Mouse (Mus musculus): ENCODE measurements at regions not wholly inside any gene's neighbourhood (a gene's known extent, or its start where the extent isn't known, plus 50 kb on each side); places are given as distances from the start of the nearest gene placed in this dataset.

- H3K9ac ChIP-seq (replicated peaks; ENCODE audit: low read length) = peak overlapping the region; percentile 19
- peak; percentile 56 for DNase-seq (ENCODE audit: low spot score)
- no peaks in the 10 kb centered on the region for H3K36me3 ChIP-seq (replicated peaks; ENCODE audit: control insufficient read depth, insufficient read depth, low read depth, low read length)
- no peaks in the 10 kb centered on the region for H3K27me3 ChIP-seq (ENCODE audit: control insufficient read depth, insufficient read depth, low read length)
- no peaks in the 10 kb centered on the region for H3K9me3 ChIP-seq (replicated peaks; ENCODE audit: control insufficient read depth, low read length)
- WGBS = 35% methylated on average over 18 of the region's 18 CpGs
- peaks cover 8% of the 10 kb centered on the region for H3K4me1 ChIP-seq (ENCODE audit: control insufficient read depth, insufficient read depth, low read length)
- peak overlapping the region; percentile 58; the same call in 1 of the 2 replicates for H3K27ac ChIP-seq (replicated peaks; ENCODE audit: low read depth, low read length)
- no peak overlapping the region for H3K4me3 ChIP-seq (ENCODE audit: low read depth, low read length)
- peak; percentile 74 for ATAC-seq (replicated peaks; ENCODE audit: insufficient number of reproducible peaks, low FRiP score, low TSS enrichment, low read depth)
- H3K4me2 ChIP-seq (ENCODE audit: low read depth, low read length) = no peak overlapping the region
These were observed 122.4 kb upstream of the Arhgap5 start for GRCm38 (mm10) chr12:52381161-52381967.

DNA sequence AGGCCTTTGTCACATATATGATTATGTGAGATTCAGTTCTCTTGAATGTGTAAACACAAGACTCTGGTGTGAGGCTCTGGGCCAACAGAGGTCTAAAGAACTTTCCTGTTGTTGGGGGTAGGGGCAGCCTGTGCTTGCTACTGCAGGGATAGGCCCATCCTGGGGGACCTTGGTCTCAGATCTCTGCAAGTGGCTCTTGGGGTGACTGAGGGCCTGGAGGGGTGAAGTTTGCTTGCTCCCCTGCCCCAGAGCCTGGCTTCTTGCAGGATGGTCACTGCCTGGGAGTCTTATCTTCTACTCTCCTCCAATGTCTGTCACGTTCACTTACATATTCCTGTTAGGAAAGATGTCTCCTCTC lies 121.8 kb upstream of the Arhgap5 start:
- Histone ChIP-seq H3K36me3 (replicated peaks; ENCODE audit: control insufficient read depth, insufficient read depth, low read depth, low read length) (no peaks in the 10 kb centered on the region), H3K4me3 (ENCODE audit: low read depth, low read length) (no peak overlapping the region), H3K4me2 (ENCODE audit: low read depth, low read length) (no peak overlapping the region), H3K4me1 (ENCODE audit: control insufficient read depth, insufficient read depth, low read length) (peaks cover 8% of the 10 kb centered on the region), H3K9ac (replicated peaks; ENCODE audit: low read length) (peak overlapping the region; percentile 19), H3K27ac (replicated peaks; ENCODE audit: low read depth, low read length) (0 out of 2 replicates have a peak overlapping the region, but pooled peaks have one; percentile 58), H3K9me3 (replicated peaks; ENCODE audit: control insufficient read depth, low read length) (no peaks in the 10 kb centered on the region), H3K27me3 (ENCODE audit: control insufficient read depth, insufficient read depth, low read length) (no peaks in the 10 kb centered on the region)
- no peak for DNase-seq (ENCODE audit: low spot score)
- WGBS = 71% methylated on average over 1 of the region's 1 CpGs
- peak; percentile 9; the same call in 1 of the 2 replicates for ATAC-seq (replicated peaks; ENCODE audit: insufficient number of reproducible peaks, low FRiP score, low TSS enrichment, low read depth)

GRCm38 (mm10) chr12:52382832-52383580 lies 120.8 kb upstream of the Arhgap5 start:
- H3K27me3 ChIP-seq (ENCODE audit: control insufficient read depth, insufficient read depth, low read length) = no peaks in the 10 kb centered on the region
- peak; percentile 61 for DNase-seq (ENCODE audit: low spot score)
- no peak overlapping the region for H3K4me3 ChIP-seq (ENCODE audit: low read depth, low read length)
- H3K4me1 ChIP-seq (ENCODE audit: control insufficient read depth, insufficient read depth, low read length) = peaks cover 8% of the 10 kb centered on the region
- no peaks in the 10 kb centered on the region for H3K9me3 ChIP-seq (replicated peaks; ENCODE audit: control insufficient read depth, low read length)
- WGBS = 10% methylated on average over 7 of the region's 7 CpGs
- peak; percentile 35; the same call in 1 of the 2 replicates for ATAC-seq (replicated peaks; ENCODE audit: insufficient number of reproducible peaks, low FRiP score, low TSS enrichment, low read depth)
- H3K27ac ChIP-seq (replicated peaks; ENCODE audit: low read depth, low read length) = 0 out of 2 replicates have a peak overlapping the region, but pooled peaks have one; percentile 35
- H3K4me2 ChIP-seq (ENCODE audit: low read depth, low read length) = no peak overlapping the region; the same call in 1 of the 2 replicates
- no peaks in the 10 kb centered on the region for H3K36me3 ChIP-seq (replicated peaks; ENCODE audit: control insufficient read depth, insufficient read depth, low read depth, low read length)
- H3K9ac ChIP-seq (replicated peaks; ENCODE audit: low read length) = no peak overlapping the region; the same call in 1 of the 2 replicates

DNA sequence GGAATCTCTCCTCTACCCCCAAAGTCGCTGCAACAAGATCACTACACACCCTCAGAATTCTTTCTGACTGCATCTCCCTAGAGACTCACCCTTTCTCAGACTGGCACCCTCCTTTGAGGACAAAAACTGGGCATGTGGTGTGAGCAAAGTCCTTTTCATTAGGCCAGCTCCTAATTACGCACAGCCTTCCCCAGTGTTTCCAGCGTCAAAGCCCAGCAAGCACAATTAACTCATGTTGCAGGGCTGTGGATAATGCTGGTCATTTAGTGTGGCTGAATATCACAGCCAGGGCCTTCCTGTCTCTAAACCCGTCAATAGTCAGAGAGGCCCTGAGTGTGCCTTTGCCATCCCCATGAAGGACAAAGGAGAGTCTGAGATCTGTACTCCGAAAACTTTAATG lies 114.2 kb upstream of the Arhgap5 start:
- Histone ChIP-seq H3K9ac (replicated peaks; ENCODE audit: low read length) (no peak overlapping the region), H3K4me2 (ENCODE audit: low read depth, low read length) (no peak overlapping the region), H3K9me3 (replicated peaks; ENCODE audit: control insufficient read depth, low read length) (no peaks in the 10 kb centered on the region), H3K27ac (replicated peaks; ENCODE audit: low read depth, low read length) (no peak overlapping the region), H3K4me1 (ENCODE audit: control insufficient read depth, insufficient read depth, low read length) (no peaks in the 10 kb centered on the region), H3K4me3 (ENCODE audit: low read depth, low read length) (no peak overlapping the region), H3K27me3 (ENCODE audit: control insufficient read depth, insufficient read depth, low read length) (no peaks in the 10 kb centered on the region), H3K36me3 (replicated peaks; ENCODE audit: control insufficient read depth, insufficient read depth, low read depth, low read length) (no peaks in the 10 kb centered on the region)
- ATAC-seq (replicated peaks; ENCODE audit: insufficient number of reproducible peaks, low FRiP score, low TSS enrichment, low read depth) (no peak), DNase-seq (ENCODE audit: low spot score) (no peak)
- WGBS = 51% methylated on average over 5 of the region's 5 CpGs

GRCm38 (mm10) chr12:52390242-52390641 lies 113.5 kb upstream of the Arhgap5 start:
- H3K4me1 ChIP-seq (ENCODE audit: control insufficient read depth, insufficient read depth, low read length) = no peaks in the 10 kb centered on the region
- no peak overlapping the region for H3K4me3 ChIP-seq (ENCODE audit: low read depth, low read length)
- no peak overlapping the region for H3K9ac ChIP-seq (replicated peaks; ENCODE audit: low read length)
- H3K36me3 ChIP-seq (replicated peaks; ENCODE audit: control insufficient read depth, insufficient read depth, low read depth, low read length) = no peaks in the 10 kb centered on the region
- no peak overlapping the region for H3K4me2 ChIP-seq (ENCODE audit: low read depth, low read length)
- H3K27me3 ChIP-seq (ENCODE audit: control insufficient read depth, insufficient read depth, low read length) = no peaks in the 10 kb centered on the region
- H3K27ac ChIP-seq (replicated peaks; ENCODE audit: low read depth, low read length) = no peak overlapping the region
- DNase-seq (ENCODE audit: low spot score) (no peak), ATAC-seq (replicated peaks; ENCODE audit: insufficient number of reproducible peaks, low FRiP score, low TSS enrichment, low read depth) (no peak; the same call in 1 of the 2 replicates)
- WGBS = 54% methylated on average over 4 of the region's 4 CpGs
- H3K9me3 ChIP-seq (replicated peaks; ENCODE audit: control insufficient read depth, low read length) = no peaks in the 10 kb centered on the region

GRCm38 (mm10) chr12:52392636-52393035 lies 111.1 kb upstream of the Arhgap5 start:
- ATAC-seq (replicated peaks; ENCODE audit: insufficient number of reproducible peaks, low FRiP score, low TSS enrichment, low read depth) (no peak), DNase-seq (ENCODE audit: low spot score) (no peak)
- Histone ChIP-seq H3K4me1 (ENCODE audit: control insufficient read depth, insufficient read depth, low read length) (no peaks in the 10 kb centered on the region), H3K27me3 (ENCODE audit: control insufficient read depth, insufficient read depth, low read length) (no peaks in the 10 kb centered on the region), H3K9ac (replicated peaks; ENCODE audit: low read length) (no peak overlapping the region), H3K27ac (replicated peaks; ENCODE audit: low read depth, low read length) (no peak overlapping the region), H3K4me2 (ENCODE audit: low read depth, low read length) (no peak overlapping the region), H3K9me3 (replicated peaks; ENCODE audit: control insufficient read depth, low read length) (no peaks in the 10 kb centered on the region), H3K36me3 (replicated peaks; ENCODE audit: control insufficient read depth, insufficient read depth, low read depth, low read length) (no peaks in the 10 kb centered on the region), H3K4me3 (ENCODE audit: low read depth, low read length) (no peak overlapping the region)
- 76% methylated on average over 4 of the region's 4 CpGs for WGBS

DNA sequence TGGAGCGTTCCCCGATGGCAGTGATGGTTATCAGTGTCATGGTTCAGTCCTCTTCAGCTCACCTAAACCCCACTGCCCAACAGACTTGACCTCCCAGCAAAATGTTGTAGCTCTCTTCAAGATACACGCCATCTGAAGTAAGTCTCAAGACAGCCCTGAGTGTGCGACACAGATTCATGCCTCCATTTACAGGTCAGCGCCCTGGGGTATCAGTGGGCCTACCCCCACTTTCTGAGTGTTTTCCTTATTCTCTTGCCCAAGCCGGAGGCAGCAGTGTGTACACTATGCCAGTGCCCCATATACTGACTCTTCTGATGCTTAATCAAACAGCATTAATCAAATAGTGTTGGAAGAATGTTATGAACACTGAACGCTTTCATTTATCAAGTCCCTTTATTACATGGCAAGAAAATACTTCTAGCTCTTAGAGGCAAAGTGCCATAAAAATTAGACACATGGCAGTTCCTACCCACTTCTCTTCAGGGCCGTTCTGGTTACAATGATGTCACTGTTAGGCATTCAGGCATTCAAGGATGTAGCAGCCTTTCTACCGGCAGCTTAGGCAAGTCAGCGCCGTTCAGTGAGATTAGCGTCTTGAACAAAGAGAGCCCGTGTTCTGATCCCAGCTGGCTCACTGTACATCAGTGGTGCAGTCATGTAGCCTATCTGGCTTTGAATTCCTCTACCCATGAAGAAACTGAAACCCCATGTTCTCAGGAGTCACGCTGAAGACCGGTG lies 109.6 kb upstream of the Arhgap5 start:
- DNase-seq (ENCODE audit: low spot score) (peak; percentile 33), ATAC-seq (replicated peaks; ENCODE audit: insufficient number of reproducible peaks, low FRiP score, low TSS enrichment, low read depth) (no peak)
- H3K27ac ChIP-seq (replicated peaks; ENCODE audit: low read depth, low read length) = no peak overlapping the region

More for the DNA sequence above, 109.6 kb upstream of the Arhgap5 start:
- Histone ChIP-seq H3K4me1 (ENCODE audit: control insufficient read depth, insufficient read depth, low read length) (no peaks in the 10 kb centered on the region), H3K4me3 (ENCODE audit: low read depth, low read length) (no peak overlapping the region), H3K9me3 (replicated peaks; ENCODE audit: control insufficient read depth, low read length) (no peaks in the 10 kb centered on the region), H3K36me3 (replicated peaks; ENCODE audit: control insufficient read depth, insufficient read depth, low read depth, low read length) (no peaks in the 10 kb centered on the region), H3K27me3 (ENCODE audit: control insufficient read depth, insufficient read depth, low read length) (no peaks in the 10 kb centered on the region), H3K9ac (replicated peaks; ENCODE audit: low read length) (no peak overlapping the region), H3K4me2 (ENCODE audit: low read depth, low read length) (no peak overlapping the region)
- 68% methylated on average over 15 of the region's 15 CpGs for WGBS
